Mouse (Mus musculus) liver, embryonic 14.5 days (tissue): Measurements from ENCODE around the gene Kdm2b.

Experiments used
- CTCF ChIP-seq: IDR thresholded peaks from 2 replicates; pipeline ENCODE4 v1.5.1; 2016; ENCODE audit warnings: antibody characterized with exemption, low read depth, control low read depth
- EP300 ChIP-seq: IDR thresholded peaks from 2 replicates; pipeline ENCODE4 v1.6.1; 2016; ENCODE audit warnings: antibody characterized with exemption, low read depth

DNA sequence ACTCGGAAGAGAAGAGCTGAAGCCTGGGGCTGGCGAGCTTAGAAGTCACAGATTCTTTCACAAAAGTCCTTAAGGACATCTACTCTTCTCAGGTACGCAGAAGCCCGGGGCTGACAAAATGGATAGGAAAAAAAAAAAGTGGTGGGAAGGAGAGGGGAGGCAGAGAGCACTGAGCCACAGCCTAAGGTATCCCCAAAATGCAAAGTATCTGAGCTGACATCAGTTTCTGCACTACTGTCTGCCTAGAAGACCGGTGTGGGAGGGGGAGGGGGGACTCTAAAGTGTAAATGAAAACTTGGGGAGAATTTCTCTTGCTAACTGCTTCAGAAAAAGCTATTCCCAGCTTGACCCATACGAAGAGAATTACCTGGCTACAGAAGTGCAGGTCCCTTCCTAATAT, 91.5 kb downstream of the Kdm2b start:
- TF ChIP-seq CTCF (no peak), EP300 (no peak)
